Mouse (Mus musculus) limb, embryonic 13.5 days (tissue): ENCODE measurements around the gene Zfp341. TPM values are rescaled to one million over a fixed set of nuclear protein-coding genes. Genes with fewer than 3 reads are reported as not detected.

Experiments used
- ATAC-seq: fragments of 200-750 bp; cut with Nextera tagmentation; 2 replicates; pipeline ENCODE4 v1.8.0; 2017; ENCODE audit warnings: low read depth, moderate number of reproducible peaks, moderate TSS enrichment; ENCODE audit not compliant: low FRiP score
- H3K27ac ChIP-seq: fragments of 300-500 bp; sonication (generic); 2 replicates; pipeline ENCODE4 v1.5.1; 2015; ENCODE audit warnings: inconsistent platforms, mild to moderate bottlenecking, moderate library complexity
- H3K27me3 ChIP-seq: fragments of 300-500 bp; sonication (generic); 2 replicates; pipeline ENCODE4 v1.6.1; 2015; ENCODE audit warnings: mild to moderate bottlenecking, inconsistent platforms
- H3K36me3 ChIP-seq: fragments of 300-500 bp; sonication (generic); 2 replicates; pipeline ENCODE4 v1.6.1; 2015; ENCODE audit warnings: inconsistent platforms, mild to moderate bottlenecking, moderate library complexity
- H3K4me1 ChIP-seq: fragments of 300-500 bp; sonication (generic); 2 replicates; pipeline ENCODE4 v1.6.1; 2015; ENCODE audit warnings: inconsistent platforms
- H3K4me2 ChIP-seq: fragments of 300-500 bp; sonication (generic); replicated peaks from 2 replicates; pipeline ENCODE4 v1.6.1; 2015; ENCODE audit warnings: inconsistent platforms, mild to moderate bottlenecking, moderate library complexity
- H3K4me3 ChIP-seq: fragments of 300-500 bp; sonication (generic); 2 replicates; pipeline ENCODE4 v1.5.1; 2015; ENCODE audit warnings: moderate library complexity, mild to moderate bottlenecking, inconsistent platforms
- H3K9ac ChIP-seq: fragments of 300-500 bp; sonication (generic); 2 replicates; pipeline ENCODE4 v1.6.1; 2015; ENCODE audit warnings: mild to moderate bottlenecking, inconsistent platforms
- H3K9me3 ChIP-seq: fragments of 300-500 bp; sonication (generic); 2 replicates; pipeline ENCODE4 v1.6.1; 2016; ENCODE audit warnings: inconsistent platforms
- WGBS: fragments of 180-500 bp; shearing (Covaris S2); methylation state at CpG from one replicate; pipeline ENCODE4 v1.1.7; 2015; 5-methylcytosine and 5-hydroxymethylcytosine counted together
- polyA plus RNA-seq: library from polyadenylated mRNA; unstranded; fragments of >200 nt; fragmentation: Nextera tagmentation; extraction: Ambion mirVana; gene quantifications from 2 replicates; pipeline ENCODE4 v1.2.1, GENCODE M21; 2015

Gene Zfp341
- polyA plus RNA-seq, 1 experiment from 2014 or later, result 1.1 TPM

DNA sequence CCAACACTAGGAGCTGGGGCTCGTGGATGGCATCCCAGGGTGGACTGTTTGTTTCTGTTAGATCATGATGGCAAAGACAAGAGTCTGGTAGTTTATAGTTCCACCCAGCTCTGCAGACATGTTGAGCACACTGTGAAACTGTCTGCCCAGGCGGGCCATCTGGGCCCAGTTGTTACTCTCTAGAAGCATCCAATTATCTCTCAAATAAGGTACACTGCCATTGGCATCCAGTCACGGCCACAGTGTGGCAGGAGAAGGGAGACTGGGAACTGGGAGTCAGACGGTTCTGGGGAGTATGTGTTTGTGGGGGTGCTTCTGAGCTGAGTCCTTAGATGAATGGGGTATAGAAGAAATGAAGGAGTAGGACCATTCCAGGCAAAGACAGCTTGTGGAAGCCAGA lies 57.0 kb downstream of the Zfp341 start:
- ATAC-seq, result no peak
- 70% methylated on average over 4 of the region's 4 CpGs for WGBS
- H3K9ac ChIP-seq, result 0 out of 2 replicates have a peak overlapping the region, but pooled peaks have one; percentile 6
- peaks cover 23% of the 10 kb centered on the region for H3K36me3 ChIP-seq
- no peak overlapping the region for H3K27ac ChIP-seq
- H3K4me3 ChIP-seq, result no peak overlapping the region
- no peak overlapping the region for H3K4me2 ChIP-seq
- H3K9me3 ChIP-seq, result no peaks in the 10 kb centered on the region
- peaks cover 16% of the 10 kb centered on the region for H3K4me1 ChIP-seq
- no peaks in the 10 kb centered on the region for H3K27me3 ChIP-seq

DNA sequence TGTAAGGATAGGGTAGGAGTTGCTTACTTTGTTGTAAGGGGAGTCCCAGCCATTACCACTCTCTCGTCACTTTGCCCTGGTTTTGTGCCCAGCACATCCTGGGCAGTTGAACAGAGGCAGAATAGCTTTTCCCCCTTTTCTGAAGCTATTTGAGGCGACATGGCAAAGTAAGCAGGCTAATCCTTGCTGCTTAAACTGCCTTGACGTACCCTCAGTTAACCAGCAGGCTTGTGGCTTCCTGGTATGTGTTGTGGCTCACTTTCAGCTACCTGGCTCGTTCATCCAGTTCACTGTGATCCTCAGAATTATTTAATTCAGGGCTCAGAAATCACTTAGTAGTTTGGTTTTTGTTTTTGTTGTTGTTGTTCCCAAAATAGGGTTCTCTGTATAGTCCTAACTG lies 57.6 kb downstream of the Zfp341 start:
- Histone ChIP-seq H3K9me3 (no peaks in the 10 kb centered on the region), H3K27ac (no peak overlapping the region), H3K4me1 (peaks cover 15% of the 10 kb centered on the region), H3K9ac (no peak overlapping the region), H3K27me3 (no peaks in the 10 kb centered on the region), H3K4me3 (no peak overlapping the region), H3K36me3 (peaks cover 23% of the 10 kb centered on the region), H3K4me2 (no peak overlapping the region)
- 78% methylated on average over 4 of the region's 4 CpGs for WGBS
- no peak for ATAC-seq

DNA sequence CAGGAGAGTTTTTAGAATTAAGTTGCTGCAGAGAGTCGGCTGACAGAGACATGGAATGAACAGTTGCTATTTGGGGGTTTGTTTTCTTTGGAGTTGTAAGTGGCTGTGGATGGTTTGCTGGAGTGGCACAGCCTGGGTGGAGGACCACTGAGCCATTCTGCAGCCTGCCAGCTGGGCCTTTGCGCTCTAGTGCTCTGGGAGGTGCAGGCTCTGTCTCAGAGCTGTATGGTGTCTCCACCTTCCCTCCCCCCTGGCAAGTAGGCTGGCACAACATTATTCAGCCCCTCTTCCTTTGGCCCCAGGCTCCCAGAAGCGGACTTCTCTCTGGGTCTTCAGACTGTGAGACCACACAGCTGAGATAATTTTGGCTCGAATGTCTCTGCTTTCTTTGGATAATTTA lies 60.9 kb downstream of the Zfp341 start:
- Histone ChIP-seq H3K4me2 (no peak overlapping the region), H3K27ac (peak overlapping the region; percentile 34; the same call in 1 of the 2 replicates), H3K4me3 (no peak overlapping the region), H3K36me3 (peaks cover 18% of the 10 kb centered on the region), H3K27me3 (no peaks in the 10 kb centered on the region), H3K9me3 (no peaks in the 10 kb centered on the region), H3K9ac (peak overlapping the region; percentile 25; the same call in 1 of the 2 replicates), H3K4me1 (peaks cover 26% of the 10 kb centered on the region)
- WGBS, result 66% methylated on average over 4 of the region's 4 CpGs
- ATAC-seq, result no peak

DNA sequence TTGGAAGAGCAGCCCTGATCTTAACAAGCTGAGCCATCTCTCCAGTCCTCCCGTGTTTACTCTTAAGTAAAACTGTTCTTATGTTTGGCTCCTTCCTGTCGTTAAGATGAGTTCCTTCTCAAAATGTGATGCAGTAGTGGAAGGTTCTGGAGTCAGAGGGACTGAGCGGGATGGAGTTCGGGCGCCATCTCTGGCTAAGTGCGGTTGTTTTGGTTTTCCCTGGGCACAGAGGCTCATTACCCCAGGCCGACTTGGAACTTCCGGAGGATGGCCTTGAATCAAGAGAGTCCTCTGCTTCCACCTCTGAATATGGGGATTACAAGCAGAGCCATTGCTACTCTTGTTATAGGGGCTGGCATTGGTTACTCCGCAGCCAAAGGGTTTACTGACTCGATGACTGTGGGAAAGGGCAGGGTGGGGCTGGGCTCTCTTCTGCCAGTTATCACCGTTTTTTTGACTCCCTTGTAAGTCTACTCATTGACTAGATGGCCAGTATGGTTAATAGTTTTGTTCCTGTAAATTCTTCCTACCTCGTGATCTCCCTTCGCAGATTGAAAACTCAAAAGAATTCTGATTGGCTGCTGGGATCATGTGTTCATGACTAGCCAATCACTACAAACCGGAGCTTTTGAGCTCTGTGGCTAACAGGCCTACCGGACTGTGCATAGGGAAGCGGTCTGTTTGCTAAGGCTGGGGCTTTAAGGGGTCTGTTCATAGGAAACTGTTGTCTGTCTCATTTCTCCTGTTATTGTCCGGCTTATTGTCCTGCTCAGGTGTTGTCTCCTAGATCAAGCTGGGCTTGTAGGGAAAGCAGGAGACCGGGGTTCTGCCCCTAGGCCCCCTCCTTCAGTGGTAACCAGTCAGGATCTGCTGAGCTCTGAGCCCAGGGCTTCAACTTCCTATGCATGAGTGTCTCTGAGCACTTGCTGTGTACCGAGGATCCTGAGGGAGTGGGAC lies 63.8 kb downstream of the Zfp341 start:
- H3K9me3 ChIP-seq, result no peaks in the 10 kb centered on the region
- WGBS, result 69% methylated on average over 19 of the region's 19 CpGs
- H3K4me3 ChIP-seq, result no peak overlapping the region
- peak overlapping the region; percentile 38 for H3K4me2 ChIP-seq
- peaks cover 30% of the 10 kb centered on the region for H3K4me1 ChIP-seq
- peaks cover 10% of the 10 kb centered on the region for H3K36me3 ChIP-seq
- no peaks in the 10 kb centered on the region for H3K27me3 ChIP-seq
- peak overlapping the region; percentile 75 for H3K27ac ChIP-seq
- ATAC-seq, result 0 out of 2 replicates have a peak, but pooled peaks have one; percentile 13
- no peak overlapping the region for H3K9ac ChIP-seq

DNA sequence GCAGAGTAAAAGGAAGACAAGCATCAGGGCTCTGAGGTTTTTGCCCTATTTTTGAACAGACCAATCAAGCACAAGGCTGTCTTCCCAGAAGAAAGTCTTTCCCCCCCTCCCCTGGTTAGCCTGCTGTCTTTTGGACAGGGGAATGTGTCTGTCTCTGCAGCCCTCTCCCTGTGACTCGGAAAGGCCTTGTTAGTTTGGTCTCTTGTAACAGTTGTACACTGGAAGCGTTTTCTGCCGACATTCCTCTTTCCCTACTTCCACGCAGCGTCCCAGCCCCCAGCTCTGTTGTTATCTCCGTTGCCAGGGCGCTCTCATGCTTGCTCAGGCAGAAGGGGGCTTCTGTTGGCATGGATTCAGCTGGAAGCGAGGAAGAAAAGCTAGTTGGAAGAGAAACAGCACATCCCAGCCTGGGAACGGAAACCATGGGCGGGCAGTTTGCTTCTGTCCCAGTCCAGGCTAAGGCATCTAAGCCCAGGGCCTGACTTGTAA lies 64.6 kb downstream of the Zfp341 start:
- ATAC-seq, result peak; percentile 38; the same call in 1 of the 2 replicates
- Histone ChIP-seq H3K9ac (no peak overlapping the region), H3K4me3 (no peak overlapping the region), H3K9me3 (no peaks in the 10 kb centered on the region), H3K36me3 (peaks cover 7% of the 10 kb centered on the region), H3K27me3 (no peaks in the 10 kb centered on the region), H3K4me1 (peaks cover 37% of the 10 kb centered on the region), H3K4me2 (peak overlapping the region; percentile 38), H3K27ac (peak overlapping the region; percentile 75)
- 49% methylated on average over 10 of the region's 10 CpGs for WGBS

DNA sequence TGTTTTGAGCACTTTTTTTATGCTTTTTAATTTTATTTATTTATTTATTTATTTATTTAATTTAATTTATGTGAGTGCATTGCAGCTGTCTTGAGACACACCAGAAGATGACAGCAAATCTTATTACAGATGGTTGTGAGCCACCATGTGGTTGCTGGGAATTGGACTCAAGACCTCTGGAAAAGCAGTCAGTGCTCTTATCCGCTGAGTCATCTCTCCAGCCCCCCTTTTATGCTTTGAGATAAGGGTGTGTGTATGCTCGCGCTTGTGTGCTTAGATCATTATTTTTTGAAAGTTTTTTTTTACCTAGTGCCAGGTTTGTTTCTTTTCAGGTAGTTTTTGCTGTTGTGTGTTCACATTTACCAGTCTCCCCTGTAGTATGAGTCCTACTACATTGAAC lies 65.9 kb downstream of the Zfp341 start:
- Histone ChIP-seq H3K9ac (no peak overlapping the region), H3K4me1 (peaks cover 34% of the 10 kb centered on the region), H3K27me3 (no peaks in the 10 kb centered on the region), H3K9me3 (no peaks in the 10 kb centered on the region), H3K4me2 (no peak overlapping the region), H3K4me3 (no peak overlapping the region), H3K36me3 (0 out of 2 replicates have a peak, but pooled peaks cover 3% of the 10 kb centered on the region), H3K27ac (no peak overlapping the region)
- no peak for ATAC-seq
- WGBS, result 96% methylated on average over 3 of the region's 3 CpGs

DNA sequence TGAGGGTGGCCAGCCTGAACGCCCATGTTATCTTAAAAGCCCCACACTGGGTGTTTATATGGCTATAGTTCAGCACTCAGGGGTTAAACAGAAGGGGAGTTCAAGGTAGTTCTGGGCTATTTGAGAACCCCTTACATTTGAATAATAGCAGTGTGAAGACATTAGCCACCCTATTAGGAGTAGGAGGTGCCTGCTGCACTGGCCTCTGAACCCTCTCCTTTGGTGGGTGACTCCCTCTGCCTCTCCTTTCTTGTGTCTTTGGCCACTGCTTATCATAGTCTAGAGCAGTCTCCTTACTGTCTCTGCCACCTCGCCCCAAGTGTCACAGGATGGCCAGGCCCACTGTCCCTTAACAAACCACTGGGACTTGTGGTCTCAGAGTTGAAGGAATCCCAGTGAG lies 67.2 kb downstream of the Zfp341 start:
- Histone ChIP-seq H3K4me3 (no peak overlapping the region), H3K27me3 (no peaks in the 10 kb centered on the region), H3K9ac (no peak overlapping the region), H3K4me1 (peaks cover 28% of the 10 kb centered on the region), H3K36me3 (0 out of 2 replicates have a peak, but pooled peaks cover 17% of the 10 kb centered on the region), H3K9me3 (no peaks in the 10 kb centered on the region), H3K4me2 (no peak overlapping the region), H3K27ac (no peak overlapping the region)
- 82% methylated on average over 2 of the region's 2 CpGs for WGBS
- ATAC-seq, result no peak

DNA sequence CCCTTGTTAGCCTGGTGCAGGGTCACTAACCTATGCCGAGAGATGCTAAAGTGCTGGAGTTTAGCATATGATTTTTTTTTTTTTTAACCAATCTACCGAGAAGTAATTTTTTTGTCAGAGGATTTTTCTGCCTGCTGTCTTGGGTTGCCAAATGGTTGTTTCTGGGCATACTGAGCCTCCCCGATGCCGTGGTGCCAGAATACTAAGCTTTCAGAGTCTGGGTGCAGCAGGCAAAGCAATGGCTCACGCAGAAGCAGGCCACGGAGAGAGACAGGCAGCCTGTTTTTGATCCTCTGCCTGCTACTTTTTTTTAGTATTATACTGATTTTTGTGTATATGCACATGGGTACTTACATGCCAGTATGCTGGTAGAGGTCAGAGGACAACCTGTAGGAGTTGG lies 67.8 kb downstream of the Zfp341 start:
- Histone ChIP-seq H3K36me3 (0 out of 2 replicates have a peak, but pooled peaks cover 16% of the 10 kb centered on the region), H3K9me3 (no peaks in the 10 kb centered on the region), H3K4me3 (no peak overlapping the region), H3K27ac (no peak overlapping the region), H3K4me1 (peaks cover 28% of the 10 kb centered on the region), H3K4me2 (no peak overlapping the region), H3K27me3 (no peaks in the 10 kb centered on the region), H3K9ac (no peak overlapping the region)
- WGBS, result 90% methylated on average over 6 of the region's 6 CpGs
- ATAC-seq, result no peak

DNA sequence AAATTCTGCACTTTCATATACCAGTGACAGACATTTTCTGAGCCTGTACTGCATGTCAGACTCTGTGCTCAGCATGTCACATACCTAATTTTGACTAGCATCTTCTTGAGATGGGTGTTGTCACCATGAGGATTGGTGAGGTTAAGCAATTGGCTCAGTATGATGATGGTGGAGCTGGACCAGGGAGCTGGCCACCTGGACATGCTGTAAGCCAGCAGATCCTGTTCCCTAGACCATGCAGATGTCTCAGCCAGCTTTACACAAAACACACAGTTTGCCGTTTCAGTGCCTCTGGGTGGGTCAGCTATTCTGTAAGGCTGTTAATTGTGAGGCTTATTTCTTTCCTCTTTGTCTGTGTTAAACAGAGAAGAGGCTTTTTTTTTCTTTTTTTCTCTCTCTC lies 69.6 kb downstream of the Zfp341 start:
- Histone ChIP-seq H3K27me3 (no peaks in the 10 kb centered on the region), H3K9me3 (no peaks in the 10 kb centered on the region), H3K36me3 (0 out of 2 replicates have a peak, but pooled peaks cover 16% of the 10 kb centered on the region), H3K4me2 (no peak overlapping the region), H3K4me3 (no peak overlapping the region), H3K9ac (no peak overlapping the region), H3K4me1 (peaks cover 14% of the 10 kb centered on the region), H3K27ac (no peak overlapping the region)
- 40% methylated on average over 1 of the region's 1 CpGs for WGBS
- no peak for ATAC-seq

DNA sequence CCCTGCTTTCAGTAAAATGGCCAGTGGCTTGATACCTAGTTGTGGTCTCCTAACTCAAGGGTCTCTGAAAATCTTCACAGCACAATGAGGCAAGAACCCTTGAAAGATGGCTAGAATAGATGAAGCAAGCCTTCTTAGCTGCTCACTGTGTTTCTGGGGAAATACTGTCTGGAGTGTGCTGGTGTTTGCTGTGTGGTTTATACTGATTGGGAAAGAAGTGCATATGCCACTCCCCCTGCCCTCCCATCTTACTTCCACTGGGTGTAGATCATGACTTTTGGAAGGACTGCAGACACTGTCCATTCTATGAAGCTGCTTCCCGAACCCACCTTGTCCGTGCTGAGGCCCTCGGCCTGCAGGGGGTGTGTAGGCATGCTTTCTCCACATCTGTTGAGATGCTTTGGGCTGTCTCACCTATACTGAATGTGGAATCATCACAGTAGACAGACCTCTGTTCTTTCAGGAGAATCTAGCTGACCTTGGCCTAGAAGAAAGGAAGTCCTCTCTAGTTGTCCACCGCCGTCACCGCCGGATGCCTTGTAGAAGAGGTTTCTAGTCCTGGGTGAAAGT lies 71.9 kb downstream of the Zfp341 start:
- no peaks in the 10 kb centered on the region for H3K27me3 ChIP-seq
- H3K36me3 ChIP-seq, result peaks cover 26% of the 10 kb centered on the region
- H3K4me2 ChIP-seq, result no peak overlapping the region
- H3K27ac ChIP-seq, result no peak overlapping the region
- WGBS, result 98% methylated on average over 7 of the region's 7 CpGs
- H3K9me3 ChIP-seq, result no peaks in the 10 kb centered on the region
- H3K9ac ChIP-seq, result no peak overlapping the region
- no peak overlapping the region for H3K4me3 ChIP-seq
- ATAC-seq, result no peak
- H3K4me1 ChIP-seq, result peaks cover 12% of the 10 kb centered on the region

DNA sequence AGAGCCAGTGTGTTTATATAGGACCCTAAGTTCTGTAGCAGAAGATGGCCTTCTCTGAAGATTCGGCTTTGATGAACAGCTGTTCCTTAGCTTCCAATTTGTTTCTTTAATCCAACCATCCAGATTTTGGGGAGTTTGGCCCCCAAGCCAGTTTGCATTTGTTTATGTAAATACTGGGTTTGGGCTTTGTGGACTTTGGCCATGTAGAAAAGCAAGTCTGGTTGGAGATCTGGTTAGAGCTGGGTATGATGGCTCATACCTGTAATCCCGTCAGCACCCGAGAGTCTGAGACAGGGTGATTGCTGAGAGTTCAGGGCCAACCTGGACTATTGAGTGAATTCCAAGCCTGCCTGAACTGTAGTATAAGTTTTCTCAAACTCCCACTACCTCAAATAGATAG lies 72.7 kb downstream of the Zfp341 start:
- WGBS, result 82% methylated on average over 3 of the region's 3 CpGs
- peaks cover 12% of the 10 kb centered on the region for H3K4me1 ChIP-seq
- no peak for ATAC-seq
- no peak overlapping the region for H3K27ac ChIP-seq
- H3K9me3 ChIP-seq, result no peaks in the 10 kb centered on the region
- no peak overlapping the region for H3K9ac ChIP-seq
- no peaks in the 10 kb centered on the region for H3K27me3 ChIP-seq
- peaks cover 34% of the 10 kb centered on the region for H3K36me3 ChIP-seq
- H3K4me2 ChIP-seq, result no peak overlapping the region
- no peak overlapping the region for H3K4me3 ChIP-seq

DNA sequence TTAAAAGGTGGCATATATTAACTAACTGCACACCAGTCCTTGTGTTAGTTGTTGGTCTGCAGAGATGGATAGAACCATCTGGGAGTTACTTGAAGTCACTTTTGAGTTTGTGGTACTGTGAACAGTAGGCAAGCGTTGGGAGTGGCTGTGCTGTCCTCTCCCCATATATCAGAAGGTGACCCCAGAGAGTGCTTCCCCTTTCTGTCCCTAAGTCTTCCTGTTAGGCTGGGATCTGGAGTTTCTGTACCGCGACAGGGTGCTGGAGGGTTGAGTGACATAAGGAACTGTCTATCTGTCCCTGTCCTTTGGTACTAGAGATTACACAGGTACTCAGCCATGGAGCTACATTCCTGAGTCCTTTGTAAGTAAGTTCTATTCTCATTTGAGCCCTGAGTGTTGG lies 73.7 kb downstream of the Zfp341 start:
- Histone ChIP-seq H3K36me3 (peaks cover 42% of the 10 kb centered on the region), H3K4me3 (no peak overlapping the region), H3K9me3 (no peaks in the 10 kb centered on the region), H3K27me3 (no peaks in the 10 kb centered on the region), H3K27ac (no peak overlapping the region), H3K4me2 (no peak overlapping the region), H3K9ac (no peak overlapping the region), H3K4me1 (peaks cover 9% of the 10 kb centered on the region)
- WGBS, result 87% methylated on average over 3 of the region's 3 CpGs
- ATAC-seq, result no peak
